Mouse (Mus musculus): ENCODE measurements at regions not wholly inside any gene's neighbourhood (a gene's known extent, or its start where the extent isn't known, plus 50 kb on each side); places are given as distances from the start of the nearest gene placed in this dataset.
"Not testable (repeated sequence)": the region's sequence is repeated elsewhere in the genome, so short reads cannot be mapped to it uniquely, and the experiment has no call there.

DNA sequence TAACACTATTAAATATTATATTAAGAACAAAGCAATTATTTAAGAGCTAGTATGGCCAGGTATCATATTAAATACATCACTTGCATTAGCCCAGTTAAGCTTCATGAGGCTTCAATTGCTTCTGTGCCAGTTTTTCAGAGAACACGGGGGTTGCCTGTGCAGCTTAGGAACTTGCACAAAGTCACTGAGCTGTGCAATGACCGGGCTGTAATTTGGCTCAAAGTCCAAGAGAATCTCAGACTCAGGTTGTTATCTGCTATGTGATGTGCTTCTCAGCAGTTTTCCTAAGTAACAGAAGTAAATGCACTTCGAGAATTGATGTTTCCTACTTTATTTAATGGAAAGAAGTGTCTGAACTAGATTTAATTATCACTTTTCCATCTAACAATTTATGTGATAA, 711.5 kb downstream of the Rapgef2 start:
- no peak for DNase-seq (ENCODE audit: low read depth, low spot score)

DNA sequence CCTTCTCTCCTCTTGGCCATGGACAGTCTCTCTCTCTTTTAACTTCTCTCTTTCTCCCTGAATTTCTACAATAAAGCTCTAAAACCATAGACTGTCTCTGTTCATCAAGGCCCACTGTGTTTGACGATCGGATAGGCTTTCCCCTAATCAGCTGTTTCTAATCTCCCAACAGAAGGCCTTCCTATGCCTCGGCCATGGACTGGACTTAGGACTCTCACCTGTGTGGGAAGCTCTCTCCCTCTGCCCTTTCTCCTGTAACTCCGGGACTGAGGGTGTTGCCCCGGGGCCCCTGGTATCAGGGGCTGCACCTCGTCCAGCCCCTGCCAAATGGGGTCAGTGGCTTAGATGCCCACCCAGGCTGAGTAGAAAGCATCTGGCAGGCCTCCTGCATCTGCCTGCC, 713.0 kb downstream of the Rapgef2 start:
- no peak for DNase-seq (ENCODE audit: low read depth, low spot score)

DNA sequence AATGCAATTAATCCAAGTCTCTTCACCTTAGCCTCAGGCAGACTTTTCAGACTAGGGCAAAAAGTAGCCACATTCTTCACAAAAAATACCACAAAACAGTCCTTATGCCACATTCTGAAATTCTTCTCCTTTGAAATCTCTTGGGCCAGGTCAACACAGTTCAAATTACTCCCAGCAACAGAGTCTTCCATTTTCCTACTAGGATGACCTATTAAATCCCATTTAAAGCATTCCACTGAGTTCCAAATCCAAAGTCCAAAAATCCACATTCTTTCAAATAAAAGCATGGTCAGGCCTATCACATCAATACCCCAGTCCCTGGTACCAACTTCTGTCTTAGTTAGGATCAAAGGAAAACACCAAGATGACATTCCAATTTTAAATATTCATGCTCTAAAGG, 721.4 kb downstream of the Rapgef2 start:
- not testable (repeated sequence) for DNase-seq (ENCODE audit: low read depth, low spot score)
